Mouse (Mus musculus): Measurements from ENCODE around the gene Krt72. TPM values are rescaled to one million over a fixed set of nuclear protein-coding genes. Genes with fewer than 3 reads are reported as not detected.
A peak's percentile ranks its signal among the peaks of the same experiment; 100 is the strongest.

Gene Krt72
- polyA plus RNA-seq, 1 experiment from 2014 or later = not detected

DNA sequence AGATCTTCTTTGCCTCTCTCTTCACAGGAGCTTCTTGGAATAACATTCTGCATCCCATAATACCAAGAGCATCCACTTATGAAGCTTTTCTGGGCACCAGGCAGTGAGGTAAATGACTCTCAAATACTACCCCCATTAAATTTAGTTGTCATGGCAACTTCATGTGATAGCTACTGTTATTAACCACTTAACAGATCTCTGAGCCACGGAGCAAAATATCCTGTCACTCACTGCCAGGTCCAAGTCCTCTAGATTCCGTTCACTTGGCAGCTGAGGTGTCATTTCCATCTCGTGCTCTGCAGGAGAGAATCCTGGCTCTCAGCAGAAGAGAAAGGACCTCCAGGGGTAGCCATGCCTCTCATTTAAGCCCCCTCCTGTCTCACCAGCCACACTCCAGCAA lies 4.6 kb upstream of the Krt72 start:
- WGBS = 26% methylated on average over 3 of the region's 3 CpGs
- H3K9ac ChIP-seq (replicated peaks; ENCODE audit: low read length) = no peak overlapping the region
- H3K27ac ChIP-seq (replicated peaks; ENCODE audit: low read depth, low read length) = no peak overlapping the region
- no peak overlapping the region for H3K4me3 ChIP-seq (ENCODE audit: low read depth, low read length)
- H3K36me3 ChIP-seq (replicated peaks; ENCODE audit: control insufficient read depth, insufficient read depth, low read depth, low read length) = no peaks in the 10 kb centered on the region
- no peak for DNase-seq (ENCODE audit: low spot score)
- no peaks in the 10 kb centered on the region for H3K9me3 ChIP-seq (replicated peaks; ENCODE audit: control insufficient read depth, low read length)
- no peaks in the 10 kb centered on the region; the same call in 1 of the 2 replicates for H3K4me1 ChIP-seq (ENCODE audit: control insufficient read depth, insufficient read depth, low read length)
- no peak overlapping the region for H3K4me2 ChIP-seq (ENCODE audit: low read depth, low read length)
- ATAC-seq (replicated peaks; ENCODE audit: insufficient number of reproducible peaks, low FRiP score, low TSS enrichment, low read depth) = no peak
- no peaks in the 10 kb centered on the region for H3K27me3 ChIP-seq (ENCODE audit: control insufficient read depth, insufficient read depth, low read length)

GRCm38 (mm10) chr15:101773420-101773819 lies 12.8 kb downstream of the Krt72 start:
- Histone ChIP-seq H3K4me1 (ENCODE audit: control insufficient read depth, insufficient read depth, low read length) (no peaks in the 10 kb centered on the region), H3K27me3 (ENCODE audit: control insufficient read depth, insufficient read depth, low read length) (no peaks in the 10 kb centered on the region), H3K9me3 (replicated peaks; ENCODE audit: control insufficient read depth, low read length) (no peaks in the 10 kb centered on the region), H3K36me3 (replicated peaks; ENCODE audit: control insufficient read depth, insufficient read depth, low read depth, low read length) (no peaks in the 10 kb centered on the region), H3K9ac (replicated peaks; ENCODE audit: low read length) (no peak overlapping the region), H3K4me2 (ENCODE audit: low read depth, low read length) (no peak overlapping the region), H3K27ac (replicated peaks; ENCODE audit: low read depth, low read length) (no peak overlapping the region), H3K4me3 (ENCODE audit: low read depth, low read length) (no peak overlapping the region)
- ATAC-seq (replicated peaks; ENCODE audit: insufficient number of reproducible peaks, low FRiP score, low TSS enrichment, low read depth) (no peak), DNase-seq (ENCODE audit: low spot score) (no peak)
- 81% methylated on average over 10 of the region's 10 CpGs for WGBS

DNA sequence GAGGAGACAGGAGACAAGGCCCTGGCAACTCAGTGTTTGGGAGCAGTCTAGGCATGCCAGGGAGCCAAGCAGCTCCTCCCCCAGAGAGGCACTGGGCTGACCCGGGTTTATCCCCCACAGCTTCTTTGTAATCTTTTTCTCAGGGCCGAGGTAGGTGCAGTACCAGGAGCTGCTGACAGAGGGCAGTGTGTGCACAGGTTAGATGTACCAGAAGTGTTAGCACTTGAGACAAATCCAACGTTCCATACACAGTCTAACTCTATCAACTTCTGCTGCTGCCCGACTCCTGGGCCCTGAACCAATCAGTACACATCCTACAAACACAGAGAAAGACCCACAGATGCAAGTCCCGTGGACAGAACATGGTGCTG lies 13.6 kb downstream of the Krt72 start:
- Histone ChIP-seq H3K9me3 (replicated peaks; ENCODE audit: control insufficient read depth, low read length) (no peaks in the 10 kb centered on the region), H3K27me3 (ENCODE audit: control insufficient read depth, insufficient read depth, low read length) (no peaks in the 10 kb centered on the region), H3K4me2 (ENCODE audit: low read depth, low read length) (no peak overlapping the region), H3K36me3 (replicated peaks; ENCODE audit: control insufficient read depth, insufficient read depth, low read depth, low read length) (no peaks in the 10 kb centered on the region), H3K4me1 (ENCODE audit: control insufficient read depth, insufficient read depth, low read length) (no peaks in the 10 kb centered on the region), H3K4me3 (ENCODE audit: low read depth, low read length) (no peak overlapping the region), H3K27ac (replicated peaks; ENCODE audit: low read depth, low read length) (no peak overlapping the region), H3K9ac (replicated peaks; ENCODE audit: low read length) (no peak overlapping the region; the same call in 1 of the 2 replicates)
- 8% methylated on average over 5 of the region's 5 CpGs for WGBS
- ATAC-seq (replicated peaks; ENCODE audit: insufficient number of reproducible peaks, low FRiP score, low TSS enrichment, low read depth) = peak; percentile 83
- peak; percentile 95 for DNase-seq (ENCODE audit: low spot score)

- 0 out of 2 replicates have a peak, but pooled peaks have one; percentile 32 for ATAC-seq (replicated peaks; ENCODE audit: insufficient number of reproducible peaks, low FRiP score, low TSS enrichment, low read depth)
- H3K4me2 ChIP-seq (ENCODE audit: low read depth, low read length) = no peak overlapping the region
- no peak overlapping the region; the same call in 1 of the 2 replicates for H3K9ac ChIP-seq (replicated peaks; ENCODE audit: low read length)
- H3K4me1 ChIP-seq (ENCODE audit: control insufficient read depth, insufficient read depth, low read length) = no peaks in the 10 kb centered on the region
- DNase-seq (ENCODE audit: low spot score) = peak; percentile 49
- no peaks in the 10 kb centered on the region for H3K36me3 ChIP-seq (replicated peaks; ENCODE audit: control insufficient read depth, insufficient read depth, low read depth, low read length)
- 66% methylated on average over 5 of the region's 5 CpGs for WGBS
- no peaks in the 10 kb centered on the region for H3K9me3 ChIP-seq (replicated peaks; ENCODE audit: control insufficient read depth, low read length)
- no peaks in the 10 kb centered on the region for H3K27me3 ChIP-seq (ENCODE audit: control insufficient read depth, insufficient read depth, low read length)
- H3K27ac ChIP-seq (replicated peaks; ENCODE audit: low read depth, low read length) = no peak overlapping the region
- H3K4me3 ChIP-seq (ENCODE audit: low read depth, low read length) = no peak overlapping the region
These were observed 14.1 kb downstream of the Krt72 start for GRCm38 (mm10) chr15:101772080-101772710.

DNA sequence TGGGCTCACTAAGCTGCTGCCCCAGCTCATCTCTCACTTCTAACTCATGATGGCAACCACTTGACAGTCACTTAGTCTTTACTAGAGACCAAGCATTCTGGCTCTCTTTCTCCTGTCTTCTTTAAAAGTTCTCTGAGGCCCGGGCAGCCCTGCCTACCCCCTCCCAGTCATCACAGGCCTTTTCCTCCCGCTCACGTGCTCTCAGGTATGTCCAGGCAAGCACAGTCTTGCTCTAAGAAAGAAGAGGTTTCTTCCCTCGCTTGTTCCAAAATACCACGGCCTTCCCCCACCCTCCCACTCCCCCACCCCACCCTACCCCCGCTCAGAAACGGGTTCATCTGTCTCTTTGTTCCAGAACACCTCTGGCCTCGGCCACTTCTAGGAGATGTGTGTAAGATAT lies 16.0 kb downstream of the Krt72 start:
- DNase-seq (ENCODE audit: low spot score) (peak; percentile 37), ATAC-seq (replicated peaks; ENCODE audit: insufficient number of reproducible peaks, low FRiP score, low TSS enrichment, low read depth) (no peak)
- Histone ChIP-seq H3K4me1 (ENCODE audit: control insufficient read depth, insufficient read depth, low read length) (no peaks in the 10 kb centered on the region), H3K9me3 (replicated peaks; ENCODE audit: control insufficient read depth, low read length) (no peaks in the 10 kb centered on the region), H3K4me2 (ENCODE audit: low read depth, low read length) (no peak overlapping the region), H3K27ac (replicated peaks; ENCODE audit: low read depth, low read length) (peak overlapping the region; percentile 28; the same call in 1 of the 2 replicates), H3K4me3 (ENCODE audit: low read depth, low read length) (no peak overlapping the region), H3K27me3 (ENCODE audit: control insufficient read depth, insufficient read depth, low read length) (no peaks in the 10 kb centered on the region), H3K36me3 (replicated peaks; ENCODE audit: control insufficient read depth, insufficient read depth, low read depth, low read length) (no peaks in the 10 kb centered on the region), H3K9ac (replicated peaks; ENCODE audit: low read length) (0 out of 2 replicates have a peak overlapping the region, but pooled peaks have one; percentile 4)
- 53% methylated on average over 8 of the region's 8 CpGs for WGBS

- H3K4me1 ChIP-seq (ENCODE audit: control insufficient read depth, insufficient read depth, low read length) = no peaks in the 10 kb centered on the region
- no peak within 1 kb of the TSS for H3K4me3 ChIP-seq (ENCODE audit: low read depth, low read length)
- H3K4me2 ChIP-seq (ENCODE audit: low read depth, low read length) = no peak within 1 kb of the TSS
- no peak within 1 kb of the TSS for H3K9ac ChIP-seq (replicated peaks; ENCODE audit: low read length)
- no peaks in the 10 kb centered on the region for H3K9me3 ChIP-seq (replicated peaks; ENCODE audit: control insufficient read depth, low read length)
- no peaks in the 10 kb centered on the region for H3K36me3 ChIP-seq (replicated peaks; ENCODE audit: control insufficient read depth, insufficient read depth, low read depth, low read length)
- H3K27ac ChIP-seq (replicated peaks; ENCODE audit: low read depth, low read length) = no peak within 1 kb of the TSS
- 52% methylated on average over 14 of the region's 14 CpGs for WGBS
- DNase-seq (ENCODE audit: low spot score) (no peak), ATAC-seq (replicated peaks; ENCODE audit: insufficient number of reproducible peaks, low FRiP score, low TSS enrichment, low read depth) (no peak)
- no peaks in the 10 kb centered on the region for H3K27me3 ChIP-seq (ENCODE audit: control insufficient read depth, insufficient read depth, low read length)
These were observed 43.5 kb downstream of the Krt72 start, which contains the start of gene Krt71 for GRCm38 (mm10) chr15:101742711-101743110. Gene Krt71 (minus strand): TSS chr15:101743109.

DNA sequence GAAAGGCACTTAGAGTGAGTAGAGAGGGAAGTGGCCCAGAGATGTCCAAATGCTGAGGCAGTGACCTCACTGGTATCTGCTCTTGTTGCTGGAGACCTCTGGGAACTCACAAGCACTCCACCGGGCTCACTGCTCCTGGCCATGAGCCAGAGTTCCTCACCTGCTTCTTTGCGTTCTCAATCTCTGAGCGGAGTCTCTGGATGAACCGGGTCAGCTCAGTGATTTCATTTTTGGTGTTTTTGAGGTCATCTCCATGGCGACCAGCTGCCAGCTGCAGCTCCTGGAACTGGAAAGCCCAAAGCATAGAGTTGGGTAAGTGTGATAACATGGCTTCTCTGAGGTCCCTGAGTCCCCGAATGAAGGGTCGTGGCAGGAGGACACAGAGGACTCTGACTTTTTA lies 48.5 kb downstream of the Krt72 start:
- Histone ChIP-seq H3K9ac (replicated peaks; ENCODE audit: low read length) (no peak overlapping the region), H3K36me3 (replicated peaks; ENCODE audit: control insufficient read depth, insufficient read depth, low read depth, low read length) (no peaks in the 10 kb centered on the region), H3K4me3 (ENCODE audit: low read depth, low read length) (no peak overlapping the region), H3K27ac (replicated peaks; ENCODE audit: low read depth, low read length) (no peak overlapping the region), H3K9me3 (replicated peaks; ENCODE audit: control insufficient read depth, low read length) (no peaks in the 10 kb centered on the region), H3K4me2 (ENCODE audit: low read depth, low read length) (no peak overlapping the region), H3K4me1 (ENCODE audit: control insufficient read depth, insufficient read depth, low read length) (no peaks in the 10 kb centered on the region), H3K27me3 (ENCODE audit: control insufficient read depth, insufficient read depth, low read length) (no peaks in the 10 kb centered on the region)
- DNase-seq (ENCODE audit: low spot score) = no peak
- ATAC-seq (replicated peaks; ENCODE audit: insufficient number of reproducible peaks, low FRiP score, low TSS enrichment, low read depth) = no peak
- 70% methylated on average over 7 of the region's 7 CpGs for WGBS

GRCm38 (mm10) chr15:101730653-101731052 lies 55.6 kb downstream of the Krt72 start:
- Histone ChIP-seq H3K27ac (replicated peaks; ENCODE audit: low read depth, low read length) (no peak overlapping the region), H3K4me2 (ENCODE audit: low read depth, low read length) (no peak overlapping the region)
- ATAC-seq (replicated peaks; ENCODE audit: insufficient number of reproducible peaks, low FRiP score, low TSS enrichment, low read depth) = no peak

More at GRCm38 (mm10) chr15:101730653-101731052, 55.6 kb downstream of the Krt72 start:
- Histone ChIP-seq H3K9ac (replicated peaks; ENCODE audit: low read length) (no peak overlapping the region), H3K9me3 (replicated peaks; ENCODE audit: control insufficient read depth, low read length) (no peaks in the 10 kb centered on the region), H3K36me3 (replicated peaks; ENCODE audit: control insufficient read depth, insufficient read depth, low read depth, low read length) (no peaks in the 10 kb centered on the region), H3K27me3 (ENCODE audit: control insufficient read depth, insufficient read depth, low read length) (no peaks in the 10 kb centered on the region), H3K4me3 (ENCODE audit: low read depth, low read length) (no peak overlapping the region), H3K4me1 (ENCODE audit: control insufficient read depth, insufficient read depth, low read length) (no peaks in the 10 kb centered on the region)
- no peak for DNase-seq (ENCODE audit: low spot score)

All from embryonic facial prominence, embryonic 11.5 days (tissue).